Comparison of ENCODE assay signal across 9 mouse cellular contexts in genomic region chrX:100480317-100480716, GRCm38 (mm10). TPM values are rescaled to one million over a fixed set of nuclear protein-coding genes. Genes with fewer than 3 reads are reported as not detected.
A peak's percentile ranks its signal among the peaks of the same experiment; 100 is the strongest.
DNase-seq lines count a peak whose midpoint lies in the region; ATAC-seq and TF ChIP-seq lines count a peak whose summit lies in the region.
"Had no signal": no experiment of that assay in that cellular context is flagged by ENCODE, and none has a peak within 500 bp of the region (broad histone marks: within the 10 kb centered on the region; RNA-seq: fewer than 3 reads in every experiment).

No protein-coding gene starts in this region.

- peak; percentile 88 for ATAC-seq in forebrain, postnatal 0 days
- peak; percentile 92 for ATAC-seq in hindbrain, embryonic 15.5 days (ENCODE audit: low FRiP score, low read depth)

- 43% methylated on average over 3 of the region's 3 CpGs for WGBS in forebrain, postnatal 0 days
- 30% methylated on average over 3 of the region's 3 CpGs for WGBS in hindbrain, embryonic 15.5 days

- peak; percentile 64 for DNase-seq in MEL-GATA-1-ER (ENCODE audit: extremely low read depth, low read depth)
- peak; percentile 50 to 67 for DNase-seq in cerebellum, adult 18-20 months
- peak; percentile 59 for DNase-seq in forebrain, postnatal 0 days
- peak; percentile 14 to 58 for DNase-seq in layer of hippocampus, postnatal 14 days (ENCODE audit: low spot score in 2 of 2)
- peak; percentile 72 for DNase-seq in lung, postnatal 25 days (ENCODE audit: low spot score)
- peak; percentile 38 for DNase-seq in retina, adult 2 months (ENCODE audit: low read depth, low spot score)
- DNase-seq in thymus, postnatal 36 days: peak; percentile 42 to 61

- TF ChIP-seq CTCF in forebrain, postnatal 0 days (IDR thresholded peaks at IDR 0.05; ENCODE audit: low read depth): peak; percentile 69

- H3K4me3 ChIP-seq in forebrain, postnatal 0 days (ENCODE audit: low read depth, low read length): no peak overlapping the region
- no peak overlapping the region for H3K4me3 ChIP-seq in hindbrain, embryonic 15.5 days

- no peaks in the 10 kb centered on the region; the same call in 1 of the 2 replicates for H3K27me3 ChIP-seq in forebrain, postnatal 0 days (ENCODE audit: insufficient read depth, low read length)
- H3K27me3 ChIP-seq in hindbrain, embryonic 15.5 days: 0 out of 2 replicates have a peak, but pooled peaks cover 7% of the 10 kb centered on the region

- no peaks in the 10 kb centered on the region for H3K9me3 ChIP-seq in forebrain, postnatal 0 days (ENCODE audit: low read length)
- no peaks in the 10 kb centered on the region for H3K9me3 ChIP-seq in hindbrain, embryonic 15.5 days

- no peak overlapping the region for H3K4me2 ChIP-seq in forebrain, postnatal 0 days (ENCODE audit: low read depth)
- no peak overlapping the region for H3K4me2 ChIP-seq in hindbrain, embryonic 15.5 days

- no peaks in the 10 kb centered on the region for H3K36me3 ChIP-seq in forebrain, postnatal 0 days (ENCODE audit: insufficient read depth)
- H3K36me3 ChIP-seq in hindbrain, embryonic 15.5 days: no peaks in the 10 kb centered on the region

- no peak overlapping the region for H3K27ac ChIP-seq in forebrain, postnatal 0 days (ENCODE audit: low read depth, low read length)
- H3K27ac ChIP-seq in hindbrain, embryonic 15.5 days (replicated peaks): no peak overlapping the region

- H3K9ac ChIP-seq in forebrain, postnatal 0 days: no peak overlapping the region
- H3K9ac ChIP-seq in hindbrain, embryonic 15.5 days: no peak overlapping the region

- H3K4me1 ChIP-seq in forebrain, postnatal 0 days (ENCODE audit: insufficient read depth): no peaks in the 10 kb centered on the region
- H3K4me1 ChIP-seq in hindbrain, embryonic 15.5 days (replicated peaks): no peaks in the 10 kb centered on the region

RNA-seq across cellular contexts. Expression of gene Igbp1, which starts 13.8 kb away (rescaled TPM):
- 44.9 and 55.2 TPM in 2 replicates for total RNA-seq in forebrain, postnatal 0 days (2014; rRNA removed)
- 26.4 and 29.3 TPM in 2 replicates for polyA plus RNA-seq in forebrain, postnatal 0 days (2015; fragmentation: Nextera tagmentation; extraction: Ambion mirVana)
- 22.7 and 26.8 TPM in 2 replicates for polyA plus RNA-seq in hindbrain, embryonic 15.5 days (2015; fragmentation: Nextera tagmentation; extraction: Ambion mirVana)
- 10 to 100 TPM; 34.5 to 36.8 TPM for total RNA-seq in layer of hippocampus, postnatal 14 days (2021)

RNA-seq across cellular contexts. Expression of gene Awat2, which starts 37.8 kb away (rescaled TPM):
- total RNA-seq in forebrain, postnatal 0 days (2014; rRNA removed): 0.46 TPM in 1 of 2 replicates, not detected in the other
- polyA plus RNA-seq in forebrain, postnatal 0 days (2015; fragmentation: Nextera tagmentation; extraction: Ambion mirVana): 0.06 and 0.16 TPM in 2 replicates
- 0.08 and 0.16 TPM in 2 replicates for polyA plus RNA-seq in hindbrain, embryonic 15.5 days (2015; fragmentation: Nextera tagmentation; extraction: Ambion mirVana)
- total RNA-seq in layer of hippocampus, postnatal 14 days (2021): under 1 TPM in 1 of 2 experiments, not detected in 1; 0.16 TPM
- polyA plus RNA-seq: heart, embryonic 14.5 days had no signal

RNA-seq across cellular contexts. Expression of gene Dgat2l6, which starts 44.3 kb away (rescaled TPM):
- total RNA-seq in forebrain, postnatal 0 days (2014; rRNA removed): not detected in 2 replicates
- 0.03 TPM in 1 of 2 replicates, not detected in the other for polyA plus RNA-seq in forebrain, postnatal 0 days (2015; fragmentation: Nextera tagmentation; extraction: Ambion mirVana)
- not detected in 2 replicates for polyA plus RNA-seq in hindbrain, embryonic 15.5 days (2015; fragmentation: Nextera tagmentation; extraction: Ambion mirVana)
- not detected for total RNA-seq in layer of hippocampus, postnatal 14 days (2021)
- polyA plus RNA-seq: heart, embryonic 14.5 days had no signal

RNA-seq across cellular contexts. Expression of gene Otud6a, which starts 51.5 kb away (rescaled TPM):
- total RNA-seq in forebrain, postnatal 0 days (2014; rRNA removed): not detected in 2 replicates
- polyA plus RNA-seq in forebrain, postnatal 0 days (2015; fragmentation: Nextera tagmentation; extraction: Ambion mirVana): not detected in 2 replicates
- not detected in 2 replicates for polyA plus RNA-seq in hindbrain, embryonic 15.5 days (2015; fragmentation: Nextera tagmentation; extraction: Ambion mirVana)
- not detected for total RNA-seq in layer of hippocampus, postnatal 14 days (2021)
- polyA plus RNA-seq: heart, embryonic 14.5 days had no signal
